Mouse (Mus musculus): Measurements from ENCODE around the gene Shc2.

The Shc2 gene

DNA sequence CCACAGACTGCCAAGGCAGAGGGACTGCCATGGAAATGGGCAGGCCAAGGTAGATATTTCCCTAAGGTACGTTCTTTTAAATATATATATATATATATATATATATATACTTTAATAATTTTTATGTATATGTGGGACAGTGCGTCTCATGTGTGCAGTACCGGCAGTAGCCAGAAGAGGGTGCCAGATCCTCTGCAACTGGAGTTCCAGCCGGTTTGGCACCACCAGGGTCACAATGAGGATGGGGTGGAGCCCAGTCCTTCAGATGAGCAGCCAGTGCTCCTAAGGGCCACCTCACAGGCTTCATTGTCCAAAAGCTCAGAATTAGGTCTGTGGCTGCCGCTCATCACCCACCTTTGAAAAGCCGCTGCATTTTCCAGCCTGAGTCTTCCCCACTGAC lies 56.9 kb downstream of the Shc2 start:
- CTCF ChIA-PET = interaction anchor here (0.5 to 0.8 kb wide), 2 partner anchors 28 to 1607 kb away, joined by 3 read pairs; no protein-coding TSS in a partner anchor

GRCm38 (mm10) chr10:79580356-79580755 lies 57.4 kb downstream of the Shc2 start:
- CTCF ChIA-PET = interaction anchor here (0.8 kb wide), 1 partner anchor 1607 kb away, joined by 3 read pairs; no protein-coding TSS in a partner anchor

GRCm38 (mm10) chr10:79579781-79580180 lies 57.9 kb downstream of the Shc2 start:
- CTCF ChIA-PET = no interaction called here

DNA sequence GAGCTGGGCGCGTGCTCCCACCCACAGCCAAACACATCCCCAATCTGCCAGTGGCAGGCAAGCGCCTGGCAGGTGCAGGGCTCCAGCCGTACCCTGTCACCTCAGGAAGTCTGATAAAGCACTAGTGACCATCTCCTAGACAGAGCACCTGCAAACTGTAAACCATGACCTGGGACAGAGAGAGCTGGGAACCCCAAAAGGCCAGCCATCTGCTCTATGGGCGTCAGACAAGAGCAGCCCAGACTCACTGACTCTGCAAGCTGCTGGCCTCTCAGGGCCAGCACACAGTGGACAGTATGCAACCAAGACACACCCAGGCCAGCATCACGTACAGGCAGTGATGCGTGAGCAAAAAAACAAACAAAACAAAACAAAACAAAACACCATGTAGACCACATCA lies 58.8 kb downstream of the Shc2 start:
- CTCF ChIA-PET = no interaction called here

GRCm38 (mm10) chr10:79578276-79578675 lies 59.4 kb downstream of the Shc2 start:
- CTCF ChIA-PET = no interaction called here

GRCm38 (mm10) chr10:79577376-79577775 lies 60.3 kb downstream of the Shc2 start:
- CTCF ChIA-PET = no interaction called here

DNA sequence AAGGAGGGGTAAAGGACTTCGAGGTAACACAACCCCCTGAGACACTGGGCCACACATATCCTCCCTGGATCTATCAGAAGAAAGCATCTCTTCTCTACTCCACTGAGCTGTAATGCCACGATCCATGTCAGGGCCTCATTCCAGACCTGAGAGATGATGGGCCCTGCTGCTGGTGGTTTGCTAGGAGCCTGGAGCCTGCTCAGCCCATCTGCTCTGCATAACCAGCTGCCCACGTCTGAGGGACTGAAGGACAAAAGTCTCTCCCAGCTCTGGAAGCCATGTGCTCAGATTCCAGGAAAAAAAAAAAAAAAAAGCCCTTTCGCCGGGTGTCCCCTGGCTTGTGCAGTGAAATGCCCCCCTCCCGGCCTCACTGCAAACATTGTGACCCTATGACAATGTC lies 62.0 kb downstream of the Shc2 start:
- CTCF ChIA-PET = no interaction called here

GRCm38 (mm10) chr10:79574796-79575195 lies 62.9 kb downstream of the Shc2 start:
- CTCF ChIA-PET = no interaction called here

DNA sequence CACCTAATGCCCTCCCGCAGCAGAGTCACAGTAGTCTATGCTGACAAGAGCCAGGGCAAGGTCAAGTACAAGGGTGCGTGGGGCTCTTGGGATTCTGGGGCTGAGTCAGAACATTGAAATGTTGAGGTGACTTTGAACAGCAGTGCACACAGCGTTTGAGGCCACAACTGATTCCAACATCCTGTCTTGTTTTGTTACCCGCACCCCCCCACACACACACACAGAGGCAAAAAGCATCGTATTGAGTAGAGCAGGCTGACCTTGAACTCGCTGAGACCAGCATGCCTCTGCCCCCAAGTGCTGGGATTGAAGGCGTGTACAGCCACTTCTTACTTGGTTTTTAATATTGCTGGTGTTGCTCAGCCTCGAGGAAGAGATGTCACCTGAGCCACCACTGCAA lies 63.4 kb downstream of the Shc2 start:
- CTCF ChIA-PET = no interaction called here

DNA sequence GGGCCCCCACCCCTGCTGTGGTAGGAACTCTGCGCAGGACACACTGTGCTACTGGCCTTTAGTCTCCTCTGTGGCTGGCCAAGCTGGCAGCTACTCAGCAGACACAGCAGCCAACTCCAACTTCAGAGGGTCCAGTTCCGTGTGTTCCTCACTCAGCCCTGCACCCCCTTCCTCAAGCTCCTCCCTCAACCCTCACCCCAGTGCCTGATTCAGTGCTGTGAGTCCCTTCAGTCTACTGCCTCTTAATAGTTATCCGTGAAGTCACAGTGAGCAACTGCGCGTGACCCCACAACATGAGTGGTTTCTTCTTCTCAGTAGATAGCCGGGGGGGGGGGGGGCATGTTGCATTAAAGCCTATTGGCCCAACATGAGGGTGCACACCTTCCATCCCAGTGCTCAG lies 64.1 kb downstream of the Shc2 start:
- CTCF ChIA-PET = no interaction called here

DNA sequence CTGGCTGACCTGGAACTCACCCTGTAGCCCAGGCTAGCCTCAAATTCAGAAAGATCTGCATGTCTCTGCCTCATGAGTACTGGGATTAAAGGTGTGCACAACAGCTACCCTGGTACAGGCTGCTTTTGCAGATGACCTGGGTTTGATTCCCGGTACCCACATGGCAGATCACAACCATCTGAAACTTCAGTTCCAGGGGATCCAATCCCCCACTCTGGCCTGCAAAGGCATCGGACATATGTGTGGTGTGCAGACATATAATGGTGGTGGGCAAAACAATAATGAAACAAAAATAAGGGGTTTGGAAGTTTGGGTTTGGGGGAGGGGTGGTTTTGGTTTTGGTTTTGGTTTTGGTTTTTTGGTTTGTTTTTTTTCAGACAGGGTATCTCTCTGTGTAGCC lies 66.4 kb downstream of the Shc2 start:
- CTCF ChIA-PET = no interaction called here

DNA sequence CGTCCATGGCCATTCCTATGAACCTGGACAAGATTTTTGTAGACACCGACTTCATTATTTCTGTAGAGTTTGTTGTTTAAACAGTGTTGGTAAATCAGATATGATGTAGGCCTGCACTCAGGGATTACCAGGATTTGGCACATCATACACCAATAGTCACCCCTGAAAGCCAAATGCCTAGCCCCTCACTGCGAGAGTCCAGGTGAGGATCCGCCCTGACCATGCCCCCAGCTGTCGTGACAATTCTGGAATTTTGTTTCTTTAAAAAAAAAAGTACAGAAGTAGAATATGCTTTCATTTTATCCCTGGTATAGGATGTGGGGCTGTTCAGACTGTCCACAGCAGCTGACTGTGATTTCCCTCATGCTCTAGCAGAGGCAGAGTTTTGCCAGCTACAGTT lies 67.8 kb downstream of the Shc2 start:
- CTCF ChIA-PET = no interaction called here

Data from spleen, embryonic (tissue).